Mouse (Mus musculus) kidney, embryonic 15.5 days (tissue): Measurements from ENCODE around the gene Fcf1. TPM values are rescaled to one million over a fixed set of nuclear protein-coding genes. Genes with fewer than 3 reads are reported as not detected.

Experiments
- ATAC-seq: fragments of 200-750 bp; cut with Nextera tagmentation; replicated peaks from 2 replicates; pipeline ENCODE4 v1.8.0; 2017; ENCODE audit warnings: moderate TSS enrichment; ENCODE audit not compliant: low FRiP score
- H3K27ac ChIP-seq: fragments of 300-500 bp; sonication (generic); 2 replicates; pipeline ENCODE4 v1.5.1; 2015; ENCODE audit warnings: mild to moderate bottlenecking, inconsistent platforms
- H3K27me3 ChIP-seq: fragments of 300-500 bp; sonication (generic); 2 replicates; pipeline ENCODE4 v1.6.1; 2015; ENCODE audit warnings: inconsistent platforms
- H3K36me3 ChIP-seq: fragments of 300-500 bp; sonication (generic); 2 replicates; pipeline ENCODE4 v1.6.1; 2015; ENCODE audit warnings: inconsistent platforms
- H3K4me1 ChIP-seq: fragments of 300-500 bp; sonication (generic); 2 replicates; pipeline ENCODE4 v1.6.1; 2015; ENCODE audit warnings: inconsistent platforms
- H3K4me2 ChIP-seq: fragments of 300-500 bp; sonication (generic); 2 replicates; pipeline ENCODE4 v1.6.1; 2015; ENCODE audit warnings: moderate library complexity, mild to moderate bottlenecking, inconsistent platforms
- H3K4me3 ChIP-seq: fragments of 300-500 bp; sonication (generic); replicated peaks from 2 replicates; pipeline ENCODE4 v1.5.1; 2015; ENCODE audit warnings: mild to moderate bottlenecking, inconsistent platforms
- H3K9ac ChIP-seq: fragments of 300-500 bp; sonication (generic); 2 replicates; pipeline ENCODE4 v1.6.1; 2015; ENCODE audit warnings: mild to moderate bottlenecking, inconsistent platforms
- H3K9me3 ChIP-seq: fragments of 300-500 bp; sonication (generic); replicated peaks from 2 replicates; pipeline ENCODE4 v1.6.1; 2016; ENCODE audit warnings: inconsistent platforms
- WGBS: fragments of 180-500 bp; shearing (Covaris S2); methylation state at CpG from one replicate; pipeline ENCODE4 v1.1.7; 2015; ENCODE audit warnings: mixed read lengths; 5-methylcytosine and 5-hydroxymethylcytosine counted together
- polyA plus RNA-seq: library from polyadenylated mRNA; unstranded; fragments of >200 nt; fragmentation: Nextera tagmentation; extraction: Ambion mirVana; gene quantifications from 2 replicates; pipeline ENCODE4 v1.2.1, GENCODE M21; 2015

The Fcf1 gene
- polyA plus RNA-seq, 1 experiment from 2014 or later: 137 TPM

GRCm38 (mm10) chr12:84979264-84979862 is 8.7 kb downstream of the Fcf1 start:
- peaks cover 94% of the 10 kb centered on the region for H3K36me3 ChIP-seq
- WGBS: 75% methylated on average over 2 of the region's 2 CpGs

GRCm38 (mm10) chr12:84989456-84989855 is 18.8 kb downstream of the Fcf1 start:
- 61% methylated on average over 4 of the region's 4 CpGs for WGBS
- Histone ChIP-seq H3K4me1 (no peaks in the 10 kb centered on the region), H3K4me2 (no peak overlapping the region)

More at GRCm38 (mm10) chr12:84979264-84979862, 8.7 kb downstream of the Fcf1 start:
- H3K27me3 ChIP-seq: no peaks in the 10 kb centered on the region
- no peak overlapping the region for H3K9ac ChIP-seq
- ATAC-seq: no peak
- no peaks in the 10 kb centered on the region for H3K9me3 ChIP-seq
- H3K27ac ChIP-seq: no peak overlapping the region
- H3K4me2 ChIP-seq: no peak overlapping the region
- H3K4me3 ChIP-seq: no peak overlapping the region
- H3K4me1 ChIP-seq: no peaks in the 10 kb centered on the region

GRCm38 (mm10) chr12:84995112-84995761 is 24.5 kb downstream of the Fcf1 start:
- H3K4me2 ChIP-seq: peak overlapping the region; percentile 85
- peaks cover 28% of the 10 kb centered on the region for H3K4me1 ChIP-seq
- no peaks in the 10 kb centered on the region for H3K27me3 ChIP-seq
- 0 out of 2 replicates have a peak overlapping the region, but pooled peaks have one; percentile 18 for H3K27ac ChIP-seq
- 92% methylated on average over 8 of the region's 9 CpGs for WGBS
- H3K9me3 ChIP-seq: no peaks in the 10 kb centered on the region
- ATAC-seq: no peak
- H3K4me3 ChIP-seq: peak overlapping the region; percentile 96
- H3K9ac ChIP-seq: 0 out of 2 replicates have a peak overlapping the region, but pooled peaks have one; percentile 4
- H3K36me3 ChIP-seq: peaks cover 3% of the 10 kb centered on the region; the same call in 1 of the 2 replicates

More at GRCm38 (mm10) chr12:84989456-84989855, 18.8 kb downstream of the Fcf1 start:
- Histone ChIP-seq H3K9ac (no peak overlapping the region), H3K4me3 (no peak overlapping the region), H3K36me3 (peaks cover 6% of the 10 kb centered on the region), H3K9me3 (no peaks in the 10 kb centered on the region), H3K27ac (no peak overlapping the region), H3K27me3 (no peaks in the 10 kb centered on the region)
- ATAC-seq: no peak

- Histone ChIP-seq H3K27ac (peak within 1 kb of the TSS; percentile 82), H3K4me2 (peak within 1 kb of the TSS; percentile 85), H3K4me1 (peaks cover 28% of the 10 kb centered on the region), H3K9me3 (no peaks in the 10 kb centered on the region), H3K4me3 (peak within 1 kb of the TSS; percentile 96), H3K27me3 (no peaks in the 10 kb centered on the region), H3K9ac (peak within 1 kb of the TSS; percentile 89), H3K36me3 (peaks cover 3% of the 10 kb centered on the region; the same call in 1 of the 2 replicates)
- peak; percentile 98 for ATAC-seq
- WGBS: under 1% methylated on average over 45 of the region's 45 CpGs
These were observed 25.4 kb downstream of the Fcf1 start, which contains the start of gene Ylpm1 for GRCm38 (mm10) chr12:84996083-84996496. TSS of gene Ylpm1 (plus strand) at chr12:84996321.

DNA sequence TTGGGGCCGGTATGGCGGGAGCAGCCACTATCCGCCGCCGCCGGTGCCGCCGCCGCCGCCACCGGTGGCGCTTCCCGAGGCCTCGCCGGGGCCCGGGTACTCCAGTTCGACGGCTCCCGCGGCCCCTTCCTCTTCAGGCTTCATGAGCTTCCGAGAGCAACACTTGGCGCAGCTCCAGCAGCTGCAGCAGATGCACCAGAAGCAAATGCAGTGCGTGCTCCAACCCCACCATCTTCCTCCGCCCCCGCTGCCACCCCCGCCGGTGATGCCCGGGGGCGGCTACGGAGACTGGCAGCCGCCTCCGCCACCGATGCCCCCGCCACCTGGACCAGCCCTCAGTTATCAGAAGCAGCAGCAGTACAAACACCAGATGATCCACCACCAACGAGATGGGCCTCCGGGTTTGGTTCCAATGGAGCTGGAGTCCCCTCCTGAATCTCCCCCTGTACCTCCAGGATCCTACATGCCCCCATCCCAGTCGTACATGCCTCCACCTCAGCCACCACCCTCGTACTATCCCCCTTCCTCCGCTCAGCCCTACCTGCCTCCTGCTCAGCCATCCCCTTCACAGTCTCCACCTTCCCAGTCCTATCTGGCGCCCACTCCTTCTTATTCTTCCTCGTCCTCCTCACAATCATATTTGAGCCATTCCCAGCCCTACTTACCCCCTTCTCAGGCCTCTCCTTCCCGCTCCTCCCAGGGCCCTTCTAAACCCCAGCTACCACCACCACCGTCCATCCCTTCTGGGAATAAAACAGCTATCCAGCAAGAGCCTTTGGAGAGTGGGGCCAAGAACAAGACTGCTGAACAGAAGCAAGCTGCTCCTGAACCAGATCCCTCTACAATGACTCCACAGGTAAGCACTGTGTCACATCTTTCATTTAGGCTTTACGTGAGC is 26.1 kb downstream of the Fcf1 start:
- no peaks in the 10 kb centered on the region for H3K27me3 ChIP-seq
- peaks cover 3% of the 10 kb centered on the region; the same call in 1 of the 2 replicates for H3K36me3 ChIP-seq
- H3K4me1 ChIP-seq: peaks cover 28% of the 10 kb centered on the region
- peak overlapping the region; percentile 96 for H3K4me3 ChIP-seq
- ATAC-seq: peak; percentile 53
- H3K4me2 ChIP-seq: peak overlapping the region; percentile 85
- H3K9ac ChIP-seq: peak overlapping the region; percentile 89
- H3K9me3 ChIP-seq: no peaks in the 10 kb centered on the region
- under 1% methylated on average over 44 of the region's 44 CpGs for WGBS
- peak overlapping the region; percentile 82 for H3K27ac ChIP-seq

DNA sequence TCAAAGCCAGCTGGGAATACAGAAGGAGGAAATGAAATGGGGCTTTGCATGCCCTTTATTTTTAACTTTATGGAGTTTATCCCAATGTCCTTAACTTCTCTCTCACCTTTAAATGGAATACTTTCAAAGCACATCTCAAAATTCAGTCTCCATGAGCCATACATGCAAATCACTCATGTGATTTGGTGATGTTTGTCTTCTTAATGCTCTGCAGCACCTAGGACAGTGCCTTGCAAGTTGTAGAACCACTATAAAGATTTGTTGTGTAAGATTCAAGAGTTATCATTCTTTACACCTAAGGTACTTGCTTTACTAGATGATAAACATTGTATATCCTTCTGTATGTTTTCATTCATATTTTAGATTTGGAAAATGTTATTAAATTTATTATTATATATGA is 28.4 kb downstream of the Fcf1 start:
- no peak overlapping the region for H3K27ac ChIP-seq
- peak overlapping the region; percentile 96 for H3K4me3 ChIP-seq
- peaks cover 16% of the 10 kb centered on the region for H3K36me3 ChIP-seq
- no peaks in the 10 kb centered on the region for H3K9me3 ChIP-seq
- peaks cover 28% of the 10 kb centered on the region for H3K4me1 ChIP-seq
- H3K9ac ChIP-seq: no peak overlapping the region
- H3K27me3 ChIP-seq: no peaks in the 10 kb centered on the region
- ATAC-seq: no peak
- H3K4me2 ChIP-seq: peak overlapping the region; percentile 85

DNA sequence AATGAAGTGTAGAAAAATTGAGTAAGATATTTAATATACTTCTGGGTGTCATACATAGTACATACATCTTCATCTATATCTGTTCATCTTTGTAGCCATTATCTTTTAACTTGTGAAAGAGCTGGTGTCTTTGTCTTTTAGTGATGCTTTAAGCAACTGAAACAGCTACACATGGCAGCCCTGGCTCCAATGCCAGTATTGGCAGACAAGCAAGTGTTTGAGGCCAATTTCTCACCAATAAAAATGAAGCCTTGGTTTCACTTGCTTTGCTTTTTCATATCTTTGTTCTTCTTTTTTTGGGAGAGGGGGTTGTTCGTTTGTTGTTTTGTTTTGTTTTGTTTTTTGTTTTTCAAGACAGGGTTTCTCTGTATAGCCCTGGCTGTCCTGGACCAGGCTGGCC is 35.5 kb downstream of the Fcf1 start:
- no peak overlapping the region for H3K9ac ChIP-seq
- H3K9me3 ChIP-seq: 0 out of 2 replicates have a peak, but pooled peaks cover under 1% of the 10 kb centered on the region

DNA sequence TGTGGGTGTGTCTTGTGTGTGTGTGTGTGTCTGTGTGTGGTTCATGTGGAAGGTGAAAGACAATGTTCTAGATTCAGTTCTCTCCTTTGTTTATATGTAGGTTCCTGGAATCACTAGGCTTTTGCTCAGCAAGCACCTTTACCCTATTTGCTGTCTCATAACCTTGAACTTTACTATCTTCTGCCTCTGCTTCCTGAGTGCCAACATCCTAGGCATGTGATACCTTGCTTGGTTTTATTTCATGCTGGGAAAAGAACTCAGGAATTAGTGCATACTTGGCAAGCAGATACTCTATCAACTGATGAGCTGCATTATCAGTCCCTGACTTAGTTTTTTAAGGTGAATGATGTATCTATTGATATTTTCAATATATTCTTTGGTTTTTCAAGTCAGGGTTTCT is 36.3 kb downstream of the Fcf1 start:
- ATAC-seq: no peak
- Histone ChIP-seq H3K9me3 (0 out of 2 replicates have a peak, but pooled peaks cover 4% of the 10 kb centered on the region), H3K27ac (no peak overlapping the region), H3K27me3 (no peaks in the 10 kb centered on the region), H3K4me3 (no peak overlapping the region), H3K4me2 (no peak overlapping the region), H3K9ac (no peak overlapping the region), H3K36me3 (peaks cover 36% of the 10 kb centered on the region), H3K4me1 (no peaks in the 10 kb centered on the region)

More for the DNA sequence above, 35.5 kb downstream of the Fcf1 start:
- Histone ChIP-seq H3K27me3 (no peaks in the 10 kb centered on the region), H3K4me2 (no peak overlapping the region), H3K4me3 (no peak overlapping the region), H3K27ac (no peak overlapping the region), H3K36me3 (peaks cover 28% of the 10 kb centered on the region), H3K4me1 (no peaks in the 10 kb centered on the region)
- 94% methylated on average over 1 of the region's 1 CpGs for WGBS
- ATAC-seq: no peak

- H3K4me3 ChIP-seq: no peak overlapping the region
- no peak overlapping the region for H3K9ac ChIP-seq
- no peaks in the 10 kb centered on the region for H3K27me3 ChIP-seq
- H3K36me3 ChIP-seq: peaks cover 44% of the 10 kb centered on the region
- 0 out of 2 replicates have a peak, but pooled peaks cover 4% of the 10 kb centered on the region for H3K9me3 ChIP-seq
- H3K4me2 ChIP-seq: no peak overlapping the region
- H3K27ac ChIP-seq: no peak overlapping the region
- H3K4me1 ChIP-seq: no peaks in the 10 kb centered on the region
- no peak for ATAC-seq
- 95% methylated on average over 1 of the region's 1 CpGs for WGBS
These were observed 39.1 kb downstream of the Fcf1 start for GRCm38 (mm10) chr12:85009776-85010175.

DNA sequence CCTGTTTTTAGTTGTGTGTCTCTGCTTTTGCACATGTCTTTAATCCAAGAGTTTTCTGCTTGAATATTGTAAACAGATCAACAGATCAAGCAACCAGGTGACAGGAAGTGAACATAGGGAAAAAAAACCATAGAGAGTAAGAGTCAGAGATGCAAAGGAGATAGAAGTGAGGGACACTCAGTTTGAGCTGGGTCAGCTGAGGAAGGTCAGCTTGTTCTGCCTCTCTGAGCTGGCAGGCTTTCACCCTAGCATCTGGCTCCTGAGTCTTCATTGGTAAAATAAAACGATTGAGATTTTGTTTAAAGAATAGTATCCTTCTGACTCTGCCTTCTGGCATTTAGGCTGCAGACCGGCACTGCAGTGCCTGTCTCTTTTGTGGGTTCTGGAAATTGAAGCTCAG is 39.8 kb downstream of the Fcf1 start:
- no peak overlapping the region for H3K27ac ChIP-seq
- H3K9ac ChIP-seq: no peak overlapping the region
- H3K4me1 ChIP-seq: no peaks in the 10 kb centered on the region
- ATAC-seq: no peak
- H3K9me3 ChIP-seq: 0 out of 2 replicates have a peak, but pooled peaks cover 4% of the 10 kb centered on the region
- H3K4me2 ChIP-seq: no peak overlapping the region
- no peaks in the 10 kb centered on the region for H3K27me3 ChIP-seq
- H3K4me3 ChIP-seq: no peak overlapping the region
- peaks cover 44% of the 10 kb centered on the region for H3K36me3 ChIP-seq
- WGBS: 96% methylated on average over 2 of the region's 2 CpGs

- no peak overlapping the region for H3K9ac ChIP-seq
- H3K4me1 ChIP-seq: no peaks in the 10 kb centered on the region
- H3K27ac ChIP-seq: no peak overlapping the region
- H3K9me3 ChIP-seq: 0 out of 2 replicates have a peak, but pooled peaks cover 4% of the 10 kb centered on the region
- no peak for ATAC-seq
- H3K36me3 ChIP-seq: peaks cover 60% of the 10 kb centered on the region
- WGBS: 92% methylated on average over 2 of the region's 2 CpGs
- H3K27me3 ChIP-seq: no peaks in the 10 kb centered on the region
- no peak overlapping the region for H3K4me3 ChIP-seq
- no peak overlapping the region for H3K4me2 ChIP-seq
These were observed 41.5 kb downstream of the Fcf1 start for GRCm38 (mm10) chr12:85012185-85012584.
